Mouse (Mus musculus) hematopoietic stem cell, adult 5-6 weeks (primary cell): ENCODE data around the gene Dcaf4. TPM values are rescaled to one million over a fixed set of nuclear protein-coding genes. Genes with fewer than 3 reads are reported as not detected.

Source experiments
- ATAC-seq, 2 experiments: fragments of 125-278 bp in 1 of 2; replicated peaks in 1 of 2; 2 replicates each; pipeline ENCODE4 v1.8.0; 2016 to 2017; ENCODE audit warnings: inconsistent platforms in 2 of 2, mild to moderate bottlenecking in 2 of 2, moderate number of reproducible peaks in 2 of 2, low read depth in 1 of 2, moderate TSS enrichment in 1 of 2; ENCODE audit not compliant: low FRiP score in 2 of 2, poor library complexity in 2 of 2, severe bottlenecking in 2 of 2, insufficient read depth in 1 of 2, low TSS enrichment in 1 of 2
- total RNA-seq: library from RNA; stranded (forward); fragments of 172-1452, 232-1000 nt; gene quantifications from 2 replicates; pipeline ENCODE4 v1.2.3, GENCODE M21; 2017

Dcaf4 gene
- total RNA-seq, 1 experiment from 2014 or later: 24.7 TPM

- no peak for ATAC-seq
These were observed 58.1 kb downstream of the Dcaf4 start for GRCm38 (mm10) chr12:83578356-83578755.

GRCm38 (mm10) chr12:83578896-83579569 is 58.8 kb downstream of the Dcaf4 start:
- ATAC-seq: peak in 1 of 2 experiments; percentile 48; a peak in 1 of 4 replicates

GRCm38 (mm10) chr12:83580283-83580682 is 60.0 kb downstream of the Dcaf4 start:
- ATAC-seq: no peak

- no peak for ATAC-seq
These were observed 61.8 kb downstream of the Dcaf4 start for GRCm38 (mm10) chr12:83582106-83582505.

- ATAC-seq: no peak
These were observed 62.5 kb downstream of the Dcaf4 start for GRCm38 (mm10) chr12:83582747-83583146.

GRCm38 (mm10) chr12:83586628-83587027 is 66.4 kb downstream of the Dcaf4 start:
- no peak for ATAC-seq

Other genes starting within 250 kb of the Dcaf4 start
- 2.5 and 3.9 TPM in 2 replicates for gene Dpf3, start 32.8 kb upstream of the Dcaf4 start, total RNA-seq
- 22.4 and 27.8 TPM in 2 replicates for gene Zfyve1, start 76.8 kb downstream of the Dcaf4 start, total RNA-seq
- gene Rbm25, start 110.8 kb downstream of the Dcaf4 start, total RNA-seq: 294 and 297 TPM in 2 replicates
- gene Psen1, start 167.7 kb downstream of the Dcaf4 start, total RNA-seq: 47.2 and 51.2 TPM in 2 replicates
- gene Papln, start 243.2 kb downstream of the Dcaf4 start, total RNA-seq: not detected in 2 replicates